Mouse (Mus musculus): ENCODE measurements around the gene Radil.
A peak's percentile ranks its signal among the peaks of the same experiment; 100 is the strongest.

The Radil gene

DNA sequence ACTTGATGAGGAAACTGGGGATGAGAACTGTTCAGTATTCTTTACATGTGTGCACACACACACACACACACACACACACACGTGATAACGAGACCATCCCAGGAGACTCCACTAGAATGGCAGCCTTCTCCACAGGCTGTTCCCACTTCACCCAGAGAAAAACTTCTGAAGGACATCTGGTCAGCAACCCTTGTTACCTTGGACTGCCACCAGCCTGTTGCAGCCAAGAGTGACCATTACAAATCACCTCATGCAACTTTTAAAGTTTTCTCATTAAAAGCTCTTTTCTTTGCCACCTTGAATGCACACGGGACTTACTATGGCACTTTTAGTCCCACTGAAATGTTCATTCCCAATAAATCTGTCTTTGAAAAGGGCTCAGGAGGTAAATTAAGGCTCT lies 13.6 kb downstream of the Radil start:
- DNase-seq, result no peak

DNA sequence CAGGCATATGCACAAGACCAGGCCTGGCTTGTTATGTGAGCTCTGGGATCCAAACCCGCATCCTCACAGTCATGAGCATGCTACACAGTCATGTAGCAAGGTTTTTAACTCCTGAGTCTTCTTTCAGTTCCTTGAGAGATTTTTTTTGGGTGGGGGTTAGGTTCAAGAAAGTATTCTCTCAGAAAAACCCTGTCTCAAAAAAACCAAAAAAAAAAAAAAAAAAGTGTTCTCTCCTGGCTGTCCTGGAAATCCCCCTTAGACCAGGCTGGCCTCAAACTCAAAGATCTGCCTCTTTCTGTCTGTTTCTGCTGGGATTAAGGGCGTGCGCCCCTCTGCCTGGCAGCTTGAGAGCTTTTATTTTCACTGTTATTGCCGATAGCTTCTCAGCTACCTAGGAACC lies 15.5 kb downstream of the Radil start:
- DNase-seq, result no peak

DNA sequence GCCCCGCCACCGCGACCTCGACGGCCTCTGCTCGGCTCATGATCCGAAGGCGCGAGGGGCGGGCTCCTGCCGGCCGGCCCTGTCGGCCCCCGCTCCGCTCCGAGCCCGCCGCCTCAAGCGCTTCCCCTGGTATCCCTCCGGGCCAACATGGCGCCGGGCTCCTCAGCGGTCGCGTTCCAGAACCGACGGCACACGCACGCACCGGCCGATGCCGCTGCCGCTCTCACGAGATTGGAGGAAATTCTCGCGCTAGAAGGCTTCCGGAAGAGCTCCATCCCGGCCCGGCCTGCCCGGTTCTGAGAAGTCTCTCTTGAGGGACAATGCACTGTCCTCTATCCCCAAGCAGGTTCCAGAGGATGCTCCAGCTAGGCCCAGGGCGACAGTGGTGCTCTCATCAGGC lies 21.0 kb downstream of the Radil start, which contains the start of gene Papolb:
Gene Papolb (minus strand): TSS at position 162 of the 400 bp plus-strand sequence.
- DNase-seq, result no peak

DNA sequence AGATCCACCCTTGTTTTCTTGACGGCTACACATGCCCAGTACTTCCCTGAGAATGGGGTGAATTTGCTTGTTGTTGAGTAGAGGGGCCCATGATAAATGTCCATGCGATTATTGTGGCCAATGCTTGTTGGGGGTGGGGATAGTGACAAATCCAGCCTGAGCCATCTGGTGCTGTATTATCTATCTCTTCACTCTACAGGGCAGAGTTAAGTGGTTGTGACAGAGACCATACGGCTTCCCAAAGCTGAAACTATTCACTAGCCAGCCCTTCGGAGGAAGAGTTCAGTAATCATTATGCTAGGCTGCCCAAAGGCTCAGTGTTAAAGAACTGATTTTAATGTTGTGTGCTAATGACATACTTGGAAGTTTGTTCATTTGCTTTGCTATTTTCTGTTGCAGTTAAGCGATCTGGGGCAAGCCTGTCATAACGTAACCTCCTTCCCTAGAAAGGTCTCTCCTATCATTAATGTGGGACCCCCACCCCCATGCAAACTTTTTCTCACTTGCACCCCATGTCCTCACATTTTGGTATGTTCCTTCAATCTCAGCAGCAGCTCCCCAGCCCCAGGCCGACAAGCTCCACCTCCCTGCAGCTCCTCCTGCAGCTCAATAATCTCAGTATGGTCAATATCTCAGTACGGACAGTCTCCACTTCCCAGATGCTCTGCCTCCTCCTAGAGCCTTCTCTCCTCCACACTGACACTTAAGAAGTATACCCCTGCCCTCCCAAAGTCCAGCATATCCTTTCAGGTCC lies 26.0 kb downstream of the Radil start:
- no peak for DNase-seq

DNA sequence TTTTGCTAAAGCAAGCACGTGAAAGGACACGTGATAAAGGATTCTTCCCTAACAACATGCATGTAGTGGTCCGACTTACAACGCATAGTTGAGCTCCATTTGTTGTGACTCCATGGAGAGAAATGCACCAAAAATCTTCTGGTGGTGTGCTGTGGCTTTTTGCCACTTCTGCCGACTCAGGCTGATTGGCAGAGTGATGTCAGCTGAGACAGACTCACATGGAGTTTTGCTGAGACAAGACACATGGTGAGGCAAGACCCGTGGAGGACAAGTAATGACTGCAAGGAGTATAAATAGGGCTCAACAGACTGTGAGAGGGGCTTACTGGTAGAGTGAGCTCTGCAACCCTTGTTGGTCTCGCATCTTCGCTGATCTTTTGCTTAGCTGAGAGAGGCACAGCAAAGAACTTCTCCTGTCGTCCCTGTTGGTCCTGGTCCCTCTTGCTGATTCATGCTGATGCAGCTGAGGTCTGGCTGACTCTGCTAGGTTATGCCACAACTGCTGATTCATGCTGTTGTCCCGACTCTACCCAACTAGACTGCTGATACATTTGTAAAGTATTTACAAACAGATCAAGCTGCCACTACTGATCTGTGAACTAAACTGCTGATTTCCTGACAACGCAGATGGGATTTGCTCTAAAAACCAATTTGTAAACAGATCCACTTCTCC lies 29.6 kb downstream of the Radil start:
- DNase-seq, result no peak

DNA sequence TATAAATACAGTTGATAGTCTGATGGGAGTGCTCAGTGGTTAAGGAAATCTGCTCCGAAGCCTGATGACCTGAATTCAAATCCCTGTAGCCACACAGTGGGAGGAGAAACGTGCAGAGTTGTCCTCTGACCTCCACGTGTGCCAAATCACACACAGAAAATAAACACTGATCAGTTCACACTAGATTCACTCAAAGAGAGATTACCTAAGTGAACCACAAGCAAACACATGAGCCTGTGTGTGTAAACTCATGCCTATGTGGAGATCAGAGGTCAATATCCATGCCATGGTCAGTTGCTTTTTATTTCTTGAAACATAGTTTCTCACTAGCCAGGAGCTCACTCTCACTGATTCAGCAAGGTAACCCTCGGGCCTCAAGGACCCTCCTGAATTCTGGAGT lies 30.5 kb downstream of the Radil start:
- no peak for DNase-seq

DNA sequence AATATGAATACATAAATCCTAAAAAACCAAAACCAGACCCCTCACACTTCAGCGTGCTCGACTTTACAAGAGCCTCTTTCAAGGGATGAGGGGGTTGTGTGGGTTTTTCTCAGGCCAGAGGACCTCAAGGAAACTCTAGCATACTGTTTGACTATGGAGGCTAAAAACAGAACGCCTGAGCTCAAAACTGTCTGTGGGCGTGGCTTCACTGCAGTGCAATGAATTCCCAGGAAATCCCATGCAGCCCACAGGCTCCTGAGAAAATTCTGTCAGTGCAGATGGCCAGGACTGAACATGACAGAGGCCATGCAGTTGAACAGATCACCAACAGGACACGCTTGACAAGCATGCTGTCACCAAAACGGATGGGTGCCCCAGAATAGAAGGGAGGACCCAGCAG lies 31.9 kb downstream of the Radil start:
- no peak for DNase-seq

DNA sequence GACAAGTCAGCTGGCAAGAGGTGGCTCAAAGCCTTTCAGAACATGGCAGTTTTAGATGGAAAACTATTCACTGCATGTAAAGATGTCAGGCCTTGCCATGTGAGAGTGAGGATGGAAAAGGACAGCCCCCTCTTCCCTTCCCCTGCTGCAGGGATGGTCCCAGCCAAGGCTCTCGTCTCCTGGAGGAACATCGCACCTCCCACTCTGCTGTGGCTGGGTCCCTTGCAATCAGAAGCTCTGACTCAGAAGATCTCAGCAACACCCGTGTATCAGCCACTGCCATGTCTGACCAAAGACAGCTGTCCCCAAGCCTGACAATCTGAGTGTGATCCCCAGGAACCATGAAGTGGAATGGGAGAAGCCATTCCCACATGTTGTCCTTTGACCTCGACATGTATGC lies 38.8 kb downstream of the Radil start:
- no peak for DNase-seq

DNA sequence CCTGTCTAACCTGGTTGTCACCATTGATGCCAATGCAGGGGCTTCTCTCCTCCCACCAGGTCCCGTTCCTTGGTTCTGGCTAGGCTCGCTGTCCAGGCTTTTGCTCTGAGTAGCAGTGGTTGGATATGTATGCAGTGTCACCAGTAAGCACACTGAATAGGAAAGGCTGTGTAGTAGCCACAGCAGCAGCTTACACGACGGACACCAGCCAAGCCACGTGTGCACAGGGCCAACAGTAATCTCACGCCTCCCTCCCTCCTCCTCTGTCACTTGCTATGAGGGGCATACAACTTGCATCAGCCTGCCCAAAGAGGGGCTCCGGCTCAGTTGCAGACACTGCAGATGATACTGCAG lies 40.9 kb downstream of the Radil start:
- DNase-seq, result no peak

DNA sequence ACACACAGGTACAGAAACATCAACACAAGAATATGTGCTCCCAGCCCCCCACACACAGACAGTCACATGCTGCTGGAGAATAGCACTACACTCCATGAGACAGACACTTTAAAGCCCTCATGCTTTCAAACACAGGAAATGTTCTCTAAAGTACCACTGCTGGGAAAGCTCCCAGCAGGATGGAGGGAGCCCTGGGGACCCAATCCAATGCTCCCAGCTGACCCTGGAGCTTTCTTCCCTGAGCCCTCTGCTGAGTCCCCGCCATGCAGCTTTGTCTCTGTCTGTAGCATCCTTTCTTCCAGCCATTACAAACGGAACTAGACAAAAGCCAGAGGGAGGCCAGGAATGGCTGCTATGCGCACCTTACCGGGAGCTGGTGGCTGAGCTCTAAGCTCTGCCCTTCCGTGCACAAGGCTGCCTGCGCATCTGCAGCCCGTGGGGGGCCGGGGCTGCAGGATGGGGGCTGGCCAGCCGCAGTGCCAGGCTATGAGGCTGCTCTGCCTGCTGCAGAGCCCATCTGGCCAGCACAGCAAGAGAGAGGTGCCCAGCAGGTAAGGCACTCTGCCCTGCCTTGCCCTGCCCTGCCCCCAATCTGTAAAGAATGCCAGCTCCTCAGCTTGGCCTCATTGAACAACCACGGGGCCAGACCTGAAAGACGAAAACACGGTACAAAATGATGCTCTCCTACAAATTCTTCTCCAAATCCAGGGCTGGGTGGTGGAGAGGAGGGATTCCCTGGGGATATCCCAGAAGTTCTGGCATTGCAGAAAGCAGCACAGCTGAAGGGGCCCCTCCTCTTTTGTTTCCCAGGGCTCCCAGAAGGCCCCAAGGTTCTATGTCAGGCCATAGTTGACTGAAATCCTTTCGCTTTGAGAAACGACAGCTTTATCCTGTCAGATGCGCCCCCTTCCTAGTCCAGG lies 41.5 kb downstream of the Radil start:
- no peak for DNase-seq

DNA sequence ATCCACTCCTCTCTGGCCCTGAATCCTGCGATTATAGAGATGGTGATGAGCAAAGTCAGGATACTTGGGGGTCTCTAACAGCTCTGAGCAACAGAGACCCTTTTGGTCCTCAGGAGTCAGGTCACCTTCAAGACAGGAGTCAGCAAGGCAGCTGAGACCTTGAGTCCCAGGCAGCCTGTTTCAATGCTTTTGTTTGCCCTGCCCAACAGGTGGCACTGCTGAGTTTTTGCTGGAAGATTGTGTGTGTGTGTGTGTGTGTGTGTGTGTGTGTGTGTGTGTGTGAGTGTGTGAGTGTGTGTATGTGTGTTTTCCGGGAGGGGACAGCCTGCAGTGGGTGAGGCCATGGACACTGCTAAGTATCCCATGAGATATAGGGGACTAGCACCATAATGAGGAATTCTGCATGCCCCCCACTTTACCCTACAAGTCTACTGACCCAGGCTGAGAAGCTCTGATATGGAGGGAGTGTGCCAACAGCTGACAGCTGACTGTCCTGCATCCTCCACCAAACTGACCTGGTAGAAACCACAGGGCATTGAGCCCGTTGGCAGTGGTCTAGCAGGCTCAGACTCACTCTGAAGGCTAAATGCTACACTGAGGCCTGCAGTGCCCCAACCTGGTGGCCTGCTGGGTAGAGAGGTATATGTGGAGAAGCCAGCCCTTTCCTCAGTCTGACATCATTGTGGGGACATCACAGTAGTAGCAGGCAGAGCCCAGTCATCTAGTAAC lies 45.0 kb downstream of the Radil start:
- DNase-seq, result no peak

DNA sequence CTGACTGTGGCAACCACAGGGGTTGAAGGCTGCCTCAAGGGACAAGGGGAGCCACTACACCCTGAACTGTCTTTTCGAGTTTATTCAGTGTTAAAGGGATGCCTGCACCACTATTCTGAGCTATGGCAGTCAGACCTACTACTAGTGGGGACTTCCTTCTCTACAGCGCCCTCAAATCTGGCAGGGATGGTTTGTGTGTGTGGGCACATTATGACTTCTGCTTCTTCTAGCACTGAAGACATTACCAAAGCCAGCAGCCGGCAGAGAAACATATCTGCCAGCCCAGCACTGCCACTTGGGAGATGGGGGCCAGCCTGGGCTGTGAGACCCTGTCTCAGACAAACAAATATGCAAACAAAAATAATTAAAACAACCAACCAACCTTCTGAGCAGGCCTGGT lies 46.7 kb downstream of the Radil start:
- no peak for DNase-seq

DNA sequence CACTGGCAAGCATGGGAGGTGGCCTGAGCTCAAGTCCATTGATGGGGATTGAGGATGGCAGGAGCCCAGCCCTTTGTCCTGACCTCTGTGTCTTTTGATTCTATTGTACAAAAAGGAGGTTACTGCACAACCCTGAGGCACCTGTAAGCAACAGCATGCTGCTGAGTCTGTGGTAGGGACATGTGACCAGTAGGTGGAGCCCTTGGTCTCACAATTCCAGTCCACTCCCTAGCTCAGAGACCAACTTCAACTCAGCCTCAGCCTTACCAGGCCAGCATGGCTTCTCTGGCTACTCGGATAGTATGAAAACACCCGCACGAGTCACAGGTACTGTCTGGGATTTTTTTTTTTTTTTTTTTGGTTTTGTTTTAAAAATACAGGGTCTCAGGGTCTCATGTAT lies 48.5 kb downstream of the Radil start:
- peak; percentile 18 to 54 for DNase-seq

DNA sequence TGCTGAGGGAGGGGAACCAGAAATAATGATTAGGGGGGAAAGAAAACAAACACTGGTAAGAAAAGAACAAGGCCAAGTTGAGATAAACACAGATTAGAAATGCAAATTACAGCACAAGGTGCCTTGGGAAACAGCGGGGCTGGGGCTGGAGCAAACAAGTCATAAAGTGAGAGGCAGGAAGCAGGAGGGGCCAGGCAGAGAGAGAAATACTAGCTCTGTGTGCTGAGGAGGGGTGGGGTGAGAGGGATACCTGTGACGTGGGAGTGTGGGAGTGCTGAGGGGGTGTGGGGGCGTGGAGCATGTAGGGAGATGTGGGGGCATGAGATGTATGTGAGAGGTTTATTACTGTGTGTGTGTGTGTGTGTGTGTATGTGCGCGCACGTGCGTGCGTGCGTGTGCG lies 50.0 kb downstream of the Radil start:
- no peak for DNase-seq

DNA sequence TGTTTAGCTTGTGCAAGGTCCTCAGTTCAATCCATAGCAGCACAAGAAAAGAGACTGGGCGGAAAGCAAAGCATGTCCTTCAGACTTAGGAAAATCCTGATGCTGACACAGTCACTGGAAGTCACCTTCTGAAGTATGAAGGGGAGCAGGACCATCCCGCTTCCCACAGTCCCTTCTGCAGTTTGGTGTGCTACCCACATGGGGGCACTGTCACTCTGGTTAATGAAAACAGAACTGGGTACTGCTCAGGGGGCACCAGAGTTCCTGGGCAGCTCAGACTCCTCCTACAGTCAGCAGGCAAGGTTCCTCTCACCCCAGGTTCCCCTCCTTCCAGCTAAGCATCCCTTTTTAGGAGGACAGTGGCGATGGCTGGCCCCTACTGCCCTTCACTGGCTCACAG lies 51.9 kb downstream of the Radil start:
- no peak for DNase-seq

DNA sequence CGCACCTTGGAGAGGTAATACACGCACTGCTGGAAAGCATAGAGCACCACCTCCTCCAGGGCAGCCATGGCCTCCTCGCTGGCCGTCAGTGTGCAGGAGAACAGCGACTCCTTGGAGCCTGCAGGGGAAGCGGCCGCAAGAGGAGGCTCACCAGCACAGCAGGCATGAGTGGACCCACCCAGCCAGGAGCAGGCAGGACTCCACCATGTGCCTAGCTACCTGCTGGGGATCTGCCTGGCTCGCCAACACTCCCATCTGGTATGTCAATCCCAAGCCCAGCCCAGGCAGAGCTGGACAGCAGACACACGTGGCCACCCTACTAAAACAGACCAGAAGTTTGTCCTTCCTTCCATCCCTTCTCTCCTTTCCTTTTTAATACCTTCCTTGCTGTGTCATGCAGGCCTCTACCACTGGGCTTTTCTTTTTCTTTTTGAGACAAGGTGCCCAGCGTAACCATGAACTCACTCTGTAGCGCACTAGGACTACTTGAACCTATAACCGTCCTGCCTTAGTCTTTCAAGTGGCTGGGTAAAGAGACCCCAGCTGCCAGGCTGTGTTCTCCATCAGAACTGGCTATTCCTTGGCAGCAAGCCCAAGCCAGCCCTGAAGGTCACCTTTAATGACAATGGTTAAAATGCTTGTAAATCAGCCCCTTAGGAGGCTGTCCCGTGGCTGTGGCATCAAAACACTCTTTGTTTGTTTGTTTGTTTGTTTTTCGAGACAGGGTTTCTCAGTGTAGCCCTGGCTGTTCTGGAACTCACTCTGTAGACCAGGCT lies 55.4 kb downstream of the Radil start:
- no peak for DNase-seq

DNA sequence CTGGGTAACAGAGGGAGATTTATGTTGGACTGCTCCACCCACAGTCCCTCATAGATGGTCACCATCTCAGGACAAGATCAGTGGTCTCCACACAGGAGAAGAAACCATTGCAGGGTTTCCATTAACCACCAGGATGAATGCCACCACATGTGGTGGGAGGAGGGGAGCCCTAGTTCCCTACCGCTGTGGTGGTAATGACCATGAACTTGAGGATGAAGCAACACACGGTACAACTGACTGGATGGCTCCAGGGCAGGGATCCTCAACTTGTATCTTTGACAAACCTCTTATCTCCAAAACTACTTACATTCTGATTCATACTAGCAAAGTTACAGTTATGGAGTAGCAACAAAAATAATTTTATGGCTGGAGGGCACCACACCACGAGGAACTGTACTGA lies 57.6 kb downstream of the Radil start:
- DNase-seq, result no peak

DNA sequence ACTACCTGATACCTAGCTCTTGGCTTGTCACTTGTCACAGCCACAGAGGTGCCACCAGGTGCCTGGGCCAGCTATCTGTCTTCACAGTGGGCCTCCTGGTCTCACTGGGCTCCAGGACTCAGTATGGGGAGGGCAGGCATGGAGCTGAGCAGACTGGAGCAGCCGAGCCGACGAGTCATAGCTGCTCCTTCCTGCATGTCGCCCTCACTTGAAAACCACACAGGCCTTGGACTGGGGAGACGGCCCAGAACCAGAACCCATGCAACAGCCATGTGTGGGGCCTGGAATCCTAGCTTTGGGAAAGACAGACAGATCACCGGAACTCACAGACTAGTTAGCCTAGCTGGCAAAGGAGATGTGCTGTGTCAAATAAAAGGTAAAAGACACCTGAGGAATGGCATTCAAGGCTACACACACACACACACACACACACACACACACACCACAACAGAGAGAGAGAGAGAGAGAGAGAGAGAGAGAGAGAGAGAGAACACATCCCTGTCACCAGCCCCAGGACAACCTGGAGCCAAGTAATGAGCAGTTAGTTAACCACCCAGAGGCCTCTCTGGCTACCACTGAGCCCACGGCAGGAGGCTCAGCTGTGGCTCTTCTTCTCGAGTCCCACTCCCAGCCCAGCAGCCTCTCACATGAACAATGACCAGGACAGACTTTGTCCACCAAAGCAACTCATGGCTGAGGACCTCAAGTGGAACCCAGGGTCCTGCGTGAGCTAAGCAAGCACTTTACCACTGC lies 60.8 kb downstream of the Radil start:
- DNase-seq, result no peak

DNA sequence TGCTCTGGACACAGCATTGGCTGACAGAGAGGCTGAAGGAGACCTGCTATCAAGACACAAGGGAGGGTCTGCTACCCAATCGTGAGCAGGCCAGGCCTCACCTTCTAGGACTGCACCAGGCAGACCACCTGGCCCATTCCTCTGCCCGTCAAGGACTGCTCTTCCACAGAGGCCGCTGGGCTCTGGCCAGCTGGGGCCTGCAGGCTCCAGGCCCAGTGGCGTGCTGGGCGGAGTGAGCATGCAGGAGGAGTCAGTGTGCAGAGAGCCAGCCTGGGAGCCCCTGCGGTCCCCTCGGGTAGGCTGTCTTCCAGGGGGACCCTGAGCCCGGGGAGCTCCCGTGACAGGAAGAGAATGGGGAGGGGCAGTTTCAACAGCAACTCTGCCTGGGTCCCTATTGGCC lies 64.2 kb downstream of the Radil start:
- DNase-seq, result no peak

DNA sequence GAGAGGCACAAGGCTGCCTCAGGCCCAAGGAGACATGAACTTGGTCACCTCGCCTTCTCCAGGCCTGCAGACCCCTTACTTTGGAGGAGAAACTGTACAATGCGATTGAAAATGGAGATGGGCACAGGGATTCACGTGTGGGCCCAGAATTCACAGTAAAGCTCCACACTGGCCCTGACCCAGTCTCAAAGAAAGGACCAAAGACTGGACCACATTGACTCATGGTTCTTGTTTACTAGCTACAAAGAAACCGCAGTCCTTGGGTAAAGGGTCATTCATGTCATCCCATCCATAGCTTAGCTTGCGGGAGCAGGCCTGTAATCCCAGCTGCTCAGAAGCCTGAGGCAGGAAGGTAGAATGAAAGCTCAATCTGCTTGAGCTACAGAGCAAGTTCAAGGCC lies 67.3 kb downstream of the Radil start:
- DNase-seq, result no peak

DNA sequence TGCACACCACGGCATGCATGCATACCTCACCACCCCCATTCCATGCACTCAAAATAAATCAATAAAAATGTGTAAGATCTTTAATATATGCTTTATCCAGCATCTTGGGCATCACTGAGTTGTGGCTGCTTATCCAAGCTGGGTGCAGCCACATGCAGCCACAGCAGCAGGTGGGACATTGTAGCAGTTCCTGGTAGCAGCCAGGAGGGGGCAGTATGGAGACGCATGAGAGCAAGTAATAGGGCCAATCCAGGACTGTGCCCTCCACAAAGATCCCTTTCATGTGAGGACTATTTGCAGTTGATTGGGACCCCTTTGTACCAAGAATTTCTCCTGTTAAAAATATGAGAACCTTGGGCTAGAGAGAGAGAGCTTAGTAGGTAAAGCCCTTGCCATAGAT lies 68.4 kb downstream of the Radil start:
- no peak for DNase-seq

Data from spleen, adult 18-20 months (tissue).